Mouse (Mus musculus): ENCODE results near the gene Nhlh1. TPM values are rescaled to one million over a fixed set of nuclear protein-coding genes. Genes with fewer than 3 reads are reported as not detected.
A peak's percentile ranks its signal among the peaks of the same experiment; 100 is the strongest.

Gene Nhlh1
- polyA plus RNA-seq, 1 experiment from 2014 or later, result 5.5 TPM

DNA sequence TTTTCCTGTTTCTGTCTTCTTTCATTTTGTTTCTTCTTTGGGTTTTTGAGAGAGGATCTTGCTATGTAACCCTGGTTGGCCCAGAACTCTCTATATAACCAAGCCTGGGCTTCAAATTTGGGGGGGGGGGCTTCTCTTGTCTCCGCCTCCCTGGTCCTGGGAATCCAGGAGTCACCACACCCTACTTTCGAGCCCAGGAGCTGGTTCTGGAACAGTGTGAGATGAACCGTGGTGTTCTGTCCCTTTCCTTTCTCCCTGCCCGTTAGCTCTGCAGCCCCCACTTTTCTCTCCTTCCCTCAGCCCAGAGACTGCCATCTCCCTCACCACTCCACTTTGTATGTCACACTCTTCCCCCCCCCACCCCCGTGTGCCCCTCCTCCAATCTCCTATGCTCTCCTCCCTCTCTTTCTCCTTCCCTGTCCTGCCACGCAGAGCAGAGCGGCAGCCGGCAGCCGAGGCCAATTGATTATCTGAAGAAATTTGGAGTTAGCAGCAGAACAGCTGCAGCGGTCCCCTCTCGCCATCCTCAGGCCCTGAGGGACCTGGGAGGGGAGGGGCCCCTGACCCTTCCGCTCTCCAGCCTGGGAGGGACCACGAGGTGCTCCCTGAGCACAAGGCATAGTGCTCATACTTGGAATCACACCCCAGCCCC is 8.1 kb downstream of the Nhlh1 start:
- H3K4me1 ChIP-seq, result peaks cover 55% of the 10 kb centered on the region
- DNase-seq (ENCODE audit: low spot score), result peak; percentile 71

DNA sequence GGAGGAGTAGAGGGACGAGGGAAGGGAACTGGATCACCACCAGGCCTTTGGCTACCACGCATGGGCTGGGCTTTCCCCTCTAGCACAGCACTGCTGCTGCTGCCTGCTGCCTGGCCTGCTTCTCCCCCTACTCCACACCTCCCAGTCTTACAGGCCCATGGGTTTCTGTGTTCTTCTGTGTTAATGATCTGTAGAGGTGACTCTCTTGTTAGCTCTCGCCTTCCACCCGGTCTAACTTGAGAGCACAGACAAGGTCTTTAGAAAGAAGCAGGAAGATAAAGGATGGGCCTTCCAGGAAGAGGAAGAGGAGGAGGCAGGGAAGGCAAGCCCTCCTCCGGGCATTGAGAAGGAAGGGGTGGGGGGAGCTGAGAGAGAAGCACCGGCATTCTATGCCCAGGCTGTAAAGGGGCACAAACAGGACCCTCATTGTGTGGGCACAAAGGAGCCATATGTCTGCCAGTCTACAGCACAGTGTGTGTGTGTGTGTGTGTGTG is 9.1 kb downstream of the Nhlh1 start:
- H3K4me1 ChIP-seq, result peaks cover 45% of the 10 kb centered on the region
- peak overlapping the region; percentile 25 for H3K4me3 ChIP-seq
- H3K27me3 ChIP-seq (ENCODE audit: low read depth, poor library complexity, severe bottlenecking), result peaks cover 26% of the 10 kb centered on the region
- no peak for DNase-seq (ENCODE audit: low spot score)
- H3K9me3 ChIP-seq (replicated peaks), result no peaks in the 10 kb centered on the region
- no peaks in the 10 kb centered on the region for H3K36me3 ChIP-seq
- peak overlapping the region; percentile 85 for H3K27ac ChIP-seq (replicated peaks)
- 47% methylated on average over 6 of the region's 6 CpGs for WGBS

More for the DNA sequence above, 8.1 kb downstream of the Nhlh1 start:
- peak overlapping the region; percentile 85 for H3K27ac ChIP-seq (replicated peaks)
- peaks cover 36% of the 10 kb centered on the region for H3K27me3 ChIP-seq (ENCODE audit: low read depth, poor library complexity, severe bottlenecking)
- no peaks in the 10 kb centered on the region for H3K9me3 ChIP-seq (replicated peaks)
- peak overlapping the region; percentile 25; the same call in 1 of the 2 replicates for H3K4me3 ChIP-seq
- H3K36me3 ChIP-seq, result 0 out of 2 replicates have a peak, but pooled peaks cover 4% of the 10 kb centered on the region
- WGBS, result 26% methylated on average over 13 of the region's 13 CpGs

DNA sequence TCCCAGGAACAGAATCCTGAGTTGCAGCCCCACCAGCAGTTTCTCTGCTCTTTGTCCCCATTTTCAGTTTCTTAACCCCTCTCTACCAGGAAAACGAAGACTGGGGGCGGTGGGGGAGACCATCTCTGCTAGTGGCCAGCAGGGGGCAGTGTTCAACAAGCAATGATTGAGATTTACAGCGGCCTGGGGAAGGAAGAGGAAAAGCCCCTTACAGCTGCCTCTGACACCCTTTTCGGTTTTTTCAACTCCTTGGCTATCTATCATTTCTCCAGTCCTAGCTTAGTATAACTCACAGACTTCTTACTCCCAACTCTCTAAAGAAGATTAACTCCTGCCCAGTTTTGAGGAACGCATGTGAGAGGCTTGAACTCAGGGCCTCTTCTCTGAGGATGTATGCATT is 10.4 kb downstream of the Nhlh1 start:
- peaks cover 36% of the 10 kb centered on the region for H3K4me1 ChIP-seq
- peak; percentile 87 for DNase-seq (ENCODE audit: low spot score)
- WGBS, result 12% methylated on average over 5 of the region's 5 CpGs
- H3K4me3 ChIP-seq, result no peak overlapping the region
- peaks cover 13% of the 10 kb centered on the region for H3K27me3 ChIP-seq (ENCODE audit: low read depth, poor library complexity, severe bottlenecking)
- H3K27ac ChIP-seq (replicated peaks), result peak overlapping the region; percentile 85
- no peaks in the 10 kb centered on the region for H3K36me3 ChIP-seq
- H3K9me3 ChIP-seq (replicated peaks), result no peaks in the 10 kb centered on the region

DNA sequence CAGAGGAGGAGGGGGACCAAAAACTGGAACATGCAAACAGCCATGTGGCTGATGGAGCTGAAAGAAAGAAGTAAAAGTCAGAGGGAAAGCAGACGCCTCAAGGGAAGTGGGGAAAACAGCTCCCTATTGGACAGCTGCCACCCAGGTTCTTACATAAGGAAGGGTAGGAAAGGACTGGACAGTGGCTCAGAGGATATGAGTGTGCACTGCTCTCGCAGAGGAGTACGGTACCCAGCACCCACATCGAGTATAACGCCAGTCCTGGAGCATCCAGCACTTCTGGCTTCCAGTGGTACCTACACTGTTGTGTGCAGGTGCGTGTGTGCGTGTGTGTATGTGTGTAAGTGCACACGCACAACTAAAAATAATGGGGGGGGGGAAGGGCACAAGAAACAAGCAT is 11.0 kb downstream of the Nhlh1 start:
- no peaks in the 10 kb centered on the region for H3K36me3 ChIP-seq
- H3K4me1 ChIP-seq, result peaks cover 36% of the 10 kb centered on the region
- DNase-seq (ENCODE audit: low spot score), result no peak
- H3K9me3 ChIP-seq (replicated peaks), result no peaks in the 10 kb centered on the region
- 75% methylated on average over 8 of the region's 8 CpGs for WGBS
- H3K27me3 ChIP-seq (ENCODE audit: low read depth, poor library complexity, severe bottlenecking), result peaks cover 9% of the 10 kb centered on the region
- H3K27ac ChIP-seq (replicated peaks), result peak overlapping the region; percentile 85; the same call in 1 of the 2 replicates
- no peak overlapping the region for H3K4me3 ChIP-seq

DNA sequence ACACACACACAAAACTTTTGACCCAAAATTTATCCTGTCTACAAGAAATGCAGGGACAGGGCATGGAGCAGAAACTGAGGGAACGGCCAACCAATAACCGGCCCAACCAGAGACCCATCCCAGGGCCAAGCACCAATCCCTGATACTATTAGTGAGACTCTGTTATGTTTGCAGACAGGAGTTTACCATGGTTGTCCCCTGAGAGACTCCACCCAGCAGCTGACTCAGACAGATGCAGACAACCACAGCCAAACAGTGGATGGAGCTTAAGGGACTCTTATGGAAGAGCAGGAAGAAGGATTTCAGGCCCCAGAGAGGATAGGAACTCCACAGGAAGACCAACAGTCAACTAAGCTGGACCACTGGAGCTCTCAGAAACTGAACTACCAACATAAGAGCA is 27.5 kb downstream of the Nhlh1 start:
- Histone ChIP-seq H3K4me3 (no peak overlapping the region), H3K36me3 (no peaks in the 10 kb centered on the region), H3K4me1 (peaks cover 40% of the 10 kb centered on the region), H3K9me3 (replicated peaks) (no peaks in the 10 kb centered on the region), H3K27ac (replicated peaks) (no peak overlapping the region; the same call in 1 of the 2 replicates), H3K27me3 (ENCODE audit: low read depth, poor library complexity, severe bottlenecking) (no peaks in the 10 kb centered on the region)
- WGBS, result 96% methylated on average over 2 of the region's 2 CpGs
- DNase-seq (ENCODE audit: low spot score), result no peak

DNA sequence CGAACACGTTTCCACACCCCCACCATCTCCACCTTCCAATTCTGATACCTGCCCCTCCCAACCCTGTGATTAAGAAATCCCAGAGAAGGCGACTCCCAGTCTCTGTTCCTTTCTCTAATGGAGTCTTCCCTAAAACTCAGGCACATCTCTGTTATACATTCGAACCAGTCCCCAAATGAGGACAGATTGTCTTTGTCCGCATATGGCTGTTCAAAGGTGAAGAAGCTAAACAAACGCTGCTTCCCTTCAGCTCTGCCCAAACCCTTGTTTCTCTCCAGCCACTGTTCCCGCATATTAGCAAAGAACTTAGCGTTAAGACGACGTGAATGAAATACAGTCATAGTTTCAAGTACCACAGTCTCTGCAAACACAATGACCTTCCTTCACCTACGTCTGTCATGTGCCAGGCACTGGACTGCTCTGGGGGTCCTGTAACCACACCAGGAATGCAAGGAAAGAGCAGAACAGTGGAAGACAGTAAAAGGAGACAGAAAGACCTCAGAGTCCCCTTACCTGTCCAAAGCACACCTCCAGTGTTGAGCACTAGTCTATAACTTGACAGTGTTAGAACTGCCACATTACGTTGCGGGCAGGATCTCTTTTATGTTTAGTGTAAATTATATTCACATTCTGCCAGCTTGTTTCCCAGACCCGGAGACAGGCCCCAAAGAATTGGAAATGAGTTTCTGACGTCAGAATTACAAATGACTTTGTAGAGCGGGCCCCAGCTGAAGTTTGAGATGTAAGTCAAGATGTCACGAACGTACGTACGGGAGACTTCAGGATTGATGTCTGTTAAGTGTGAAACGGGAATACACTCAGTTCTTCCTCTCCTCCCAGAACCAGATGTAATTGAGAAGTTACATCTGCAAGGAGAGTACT is 28.7 kb downstream of the Nhlh1 start, which contains the start of gene Vangl2:
Vangl2 (minus strand) TSS at position 51 of the 882 bp plus-strand sequence.
- no peaks in the 10 kb centered on the region for H3K27me3 ChIP-seq (ENCODE audit: low read depth, poor library complexity, severe bottlenecking)
- no peaks in the 10 kb centered on the region for H3K9me3 ChIP-seq (replicated peaks)
- peak; percentile 12 for DNase-seq (ENCODE audit: low spot score)
- 54% methylated on average over 21 of the region's 21 CpGs for WGBS
- peaks cover 8% of the 10 kb centered on the region for H3K36me3 ChIP-seq
- H3K4me3 ChIP-seq, result peak within 1 kb of the TSS; percentile 97
- H3K27ac ChIP-seq (replicated peaks), result peak within 1 kb of the TSS; percentile 100
- peaks cover 53% of the 10 kb centered on the region for H3K4me1 ChIP-seq

GRCm38 (mm10) chr1:172027809-172028102 is 29.6 kb downstream of the Nhlh1 start:
- H3K9me3 ChIP-seq (replicated peaks), result no peaks in the 10 kb centered on the region
- peaks cover 15% of the 10 kb centered on the region for H3K36me3 ChIP-seq
- no peak for DNase-seq (ENCODE audit: low spot score)
- H3K4me1 ChIP-seq, result peaks cover 62% of the 10 kb centered on the region
- WGBS, result 6% methylated on average over 10 of the region's 10 CpGs
- H3K27ac ChIP-seq (replicated peaks), result peak overlapping the region; percentile 100
- H3K27me3 ChIP-seq (ENCODE audit: low read depth, poor library complexity, severe bottlenecking), result no peaks in the 10 kb centered on the region
- peak overlapping the region; percentile 97 for H3K4me3 ChIP-seq

DNA sequence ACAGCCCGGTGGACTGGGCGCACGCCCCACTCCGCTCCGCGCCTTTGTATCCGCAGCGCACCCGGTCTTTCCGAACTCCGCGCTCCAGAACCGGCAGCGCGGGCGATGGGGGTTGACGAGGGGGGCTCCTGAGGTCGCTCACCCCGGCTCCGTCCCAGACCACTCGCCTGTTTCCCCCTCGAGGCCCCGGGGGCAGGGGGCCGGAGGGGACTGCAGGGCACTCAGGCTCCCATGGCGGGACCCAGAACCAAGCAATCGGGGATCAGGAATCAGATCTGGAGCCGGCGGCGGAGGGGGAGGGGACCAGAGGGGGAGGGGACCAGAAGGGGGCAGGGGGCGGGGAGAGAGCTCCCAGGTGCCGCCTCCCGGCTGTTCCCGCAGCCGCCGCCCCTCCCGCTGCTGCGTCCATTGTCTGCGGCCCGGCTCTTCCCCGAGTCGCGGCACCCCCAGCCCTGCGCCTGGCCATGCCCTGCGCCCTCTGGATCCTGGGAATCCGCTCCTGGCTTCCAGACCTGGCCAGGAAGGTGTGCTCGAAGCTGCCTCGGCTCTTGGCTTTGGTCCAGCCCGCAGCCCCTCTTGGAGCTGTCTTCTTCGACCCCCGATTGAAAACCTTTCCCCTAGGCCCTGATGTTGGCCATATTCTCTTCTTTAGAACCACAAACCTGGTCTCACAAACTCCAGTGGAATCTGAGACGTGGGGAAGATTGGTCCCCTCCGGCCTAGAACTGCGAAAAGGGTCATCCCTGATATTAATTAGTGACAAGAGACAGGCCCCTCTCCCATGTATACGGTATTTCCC is 30.2 kb downstream of the Nhlh1 start:
- H3K27ac ChIP-seq (replicated peaks), result peak overlapping the region; percentile 100
- H3K27me3 ChIP-seq (ENCODE audit: low read depth, poor library complexity, severe bottlenecking), result no peaks in the 10 kb centered on the region
- peaks cover 68% of the 10 kb centered on the region for H3K4me1 ChIP-seq
- DNase-seq (ENCODE audit: low spot score), result peak; percentile 93
- H3K36me3 ChIP-seq, result peaks cover 20% of the 10 kb centered on the region
- H3K9me3 ChIP-seq (replicated peaks), result no peaks in the 10 kb centered on the region
- H3K4me3 ChIP-seq, result peak overlapping the region; percentile 97
- WGBS, result under 1% methylated on average over 49 of the region's 54 CpGs

- Histone ChIP-seq H3K4me3 (peak overlapping the region; percentile 97), H3K4me1 (peaks cover 76% of the 10 kb centered on the region), H3K27ac (replicated peaks) (peak overlapping the region; percentile 100), H3K27me3 (ENCODE audit: low read depth, poor library complexity, severe bottlenecking) (no peaks in the 10 kb centered on the region), H3K36me3 (peaks cover 28% of the 10 kb centered on the region), H3K9me3 (replicated peaks) (no peaks in the 10 kb centered on the region)
- 1% methylated on average over 23 of the region's 23 CpGs for WGBS
- DNase-seq (ENCODE audit: low spot score), result peak; percentile 70
Measured at GRCm38 (mm10) chr1:172026201-172026901, 31.0 kb downstream of the Nhlh1 start.

GRCm38 (mm10) chr1:172025201-172025904 is 32.0 kb downstream of the Nhlh1 start:
- Histone ChIP-seq H3K4me1 (peaks cover 86% of the 10 kb centered on the region), H3K9me3 (replicated peaks) (no peaks in the 10 kb centered on the region), H3K27me3 (ENCODE audit: low read depth, poor library complexity, severe bottlenecking) (no peaks in the 10 kb centered on the region), H3K4me3 (peak overlapping the region; percentile 97), H3K27ac (replicated peaks) (peak overlapping the region; percentile 100), H3K36me3 (peaks cover 36% of the 10 kb centered on the region)
- DNase-seq (ENCODE audit: low spot score), result peak; percentile 20
- WGBS, result 32% methylated on average over 8 of the region's 8 CpGs

DNA sequence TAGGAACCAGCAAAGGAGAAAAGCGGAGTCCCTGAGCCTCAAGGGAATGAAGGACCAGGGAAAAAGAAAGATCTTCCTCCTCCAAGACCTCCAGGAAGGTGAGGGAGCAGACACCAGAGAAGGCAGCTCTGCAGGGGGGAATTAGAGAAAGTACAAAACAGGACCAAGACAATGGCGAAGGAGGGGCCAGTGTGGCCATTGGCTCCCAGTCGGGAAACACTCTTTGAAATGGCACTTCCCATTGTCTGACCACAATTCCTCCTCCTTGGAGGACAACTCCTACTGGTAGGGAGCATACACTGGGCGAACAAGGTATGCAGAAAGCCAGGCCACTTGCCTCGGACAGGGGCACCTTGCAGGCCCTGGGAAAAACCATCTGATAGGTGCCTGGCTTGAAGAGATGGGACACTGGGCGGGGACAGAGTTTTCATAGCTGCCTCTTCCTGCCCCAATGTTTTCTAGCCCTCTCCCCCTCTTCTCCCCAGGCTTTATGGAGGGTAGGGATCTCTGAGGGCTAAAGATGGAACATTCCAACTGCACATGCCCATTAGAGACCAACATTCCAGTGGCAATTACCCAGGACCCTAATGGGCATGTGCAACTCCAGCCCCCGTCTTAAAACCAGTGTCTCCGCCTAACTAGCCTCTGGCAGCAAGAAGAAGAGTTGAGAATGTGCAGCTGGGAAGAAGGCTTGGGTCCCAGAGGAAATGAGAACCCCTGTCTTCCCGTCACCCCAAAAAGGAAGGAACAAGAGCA is 33.1 kb downstream of the Nhlh1 start:
- H3K27ac ChIP-seq (replicated peaks), result peak overlapping the region; percentile 100
- no peaks in the 10 kb centered on the region for H3K9me3 ChIP-seq (replicated peaks)
- no peaks in the 10 kb centered on the region for H3K27me3 ChIP-seq (ENCODE audit: low read depth, poor library complexity, severe bottlenecking)
- H3K4me3 ChIP-seq, result peak overlapping the region; percentile 97
- DNase-seq (ENCODE audit: low spot score), result peak; percentile 26
- peaks cover 90% of the 10 kb centered on the region for H3K4me1 ChIP-seq
- H3K36me3 ChIP-seq, result peaks cover 45% of the 10 kb centered on the region
- WGBS, result 12% methylated on average over 9 of the region's 9 CpGs

All from midbrain, embryonic 10.5 days (tissue).